ENCODE assay signal across 32 mouse cellular contexts in the genomic region with DNA sequence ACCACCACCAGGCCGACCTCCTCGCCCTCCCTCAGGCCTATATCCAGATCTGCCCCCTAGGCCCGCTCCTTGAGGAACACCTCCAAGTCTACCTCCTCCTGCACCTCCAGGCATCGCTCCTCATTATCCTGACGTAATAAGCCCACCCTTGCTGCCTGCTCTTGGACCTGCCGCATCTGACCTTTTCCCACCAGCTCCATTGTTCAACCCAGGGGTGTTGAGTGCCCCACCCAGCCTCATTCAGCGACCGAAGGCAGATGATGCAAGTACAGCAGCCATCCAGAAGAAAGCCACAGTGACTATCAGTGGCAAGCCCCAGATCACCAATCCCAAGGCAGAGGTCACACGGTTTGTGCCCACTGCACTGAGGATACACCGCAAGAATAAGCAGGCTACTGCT. TPM values are rescaled to one million over a fixed set of nuclear protein-coding genes. Genes with fewer than 3 reads are reported as not detected.
"Had no signal": no experiment of that assay in that cellular context is flagged by ENCODE, and none has a peak within 500 bp of the region (broad histone marks: within the 10 kb centered on the region; RNA-seq: fewer than 3 reads in every experiment).

No protein-coding gene starts in this region.

- H3K27ac ChIP-seq: gastrocnemius, adult 2 months; heart, adult 2 months; heart, embryonic 13.5 days; heart, embryonic 15.5 days; hindbrain, embryonic 13.5 days; hindbrain, embryonic 15.5 days; hindbrain, postnatal 0 days; layer of hippocampus, adult 2 months; left cerebral cortex, adult 2 months; limb, embryonic 13.5 days; limb, embryonic 15.5 days had no signal

- DNase-seq: gastrocnemius, adult 2 months; gastrocnemius, postnatal 10 days; gastrocnemius, postnatal 25 days; heart, adult 11 months; heart, adult 2 months; heart, postnatal 14 days; heart, postnatal 36 days; kidney, adult 18-20 months; kidney, adult 8-10 months; kidney, postnatal 10 days; kidney, postnatal 25 days; kidney, postnatal 4 days had no signal

- H3K36me3 ChIP-seq: heart, embryonic 13.5 days; heart, embryonic 15.5 days; hindbrain, embryonic 13.5 days; hindbrain, embryonic 15.5 days; limb, embryonic 13.5 days; limb, embryonic 15.5 days had no signal

- H3K4me1 ChIP-seq: heart, embryonic 13.5 days; heart, embryonic 15.5 days; hindbrain, embryonic 13.5 days; hindbrain, embryonic 15.5 days; limb, embryonic 13.5 days; limb, embryonic 15.5 days had no signal

- H3K4me3 ChIP-seq: gastrocnemius, adult 2 months; heart, adult 2 months; heart, embryonic 13.5 days; heart, embryonic 15.5 days; hindbrain, embryonic 13.5 days; hindbrain, embryonic 15.5 days; layer of hippocampus, adult 2 months; left cerebral cortex, adult 2 months; limb, embryonic 13.5 days; limb, embryonic 15.5 days had no signal

- H3K27me3 ChIP-seq: heart, embryonic 13.5 days; heart, embryonic 15.5 days; hindbrain, embryonic 13.5 days; hindbrain, embryonic 15.5 days; limb, embryonic 13.5 days; limb, embryonic 15.5 days had no signal

- H3K4me2 ChIP-seq: heart, embryonic 11.5 days; heart, embryonic 13.5 days; heart, embryonic 15.5 days; hindbrain, embryonic 13.5 days; hindbrain, embryonic 15.5 days; limb, embryonic 13.5 days; limb, embryonic 15.5 days had no signal

- H3K9ac ChIP-seq: heart, embryonic 13.5 days; heart, embryonic 15.5 days; hindbrain, embryonic 13.5 days; hindbrain, embryonic 15.5 days; limb, embryonic 13.5 days; limb, embryonic 15.5 days had no signal

- ATAC-seq: hindbrain, postnatal 0 days; intestine, postnatal 0 days had no signal

- H3K9me3 ChIP-seq: heart, embryonic 13.5 days; heart, embryonic 15.5 days; hindbrain, embryonic 13.5 days; hindbrain, embryonic 15.5 days; limb, embryonic 13.5 days; limb, embryonic 15.5 days had no signal

RNA-seq across cellular contexts. Expression of a gene that starts 31.5 kb away (rescaled TPM):
- total RNA-seq: gastrocnemius, adult 2 months; gastrocnemius, postnatal 10 days; gastrocnemius, postnatal 25 days; gastrocnemius, postnatal 4 days; heart, adult 2 months; heart, postnatal 14 days; heart, postnatal 36 days; hematopoietic stem cell, adult 5-6 weeks; layer of hippocampus, adult 2 months; layer of hippocampus, postnatal 10 days; layer of hippocampus, postnatal 25 days; left cerebral cortex, adult 2 months; left cerebral cortex, postnatal 14 days; left cerebral cortex, postnatal 36 days; liver, adult 2 months had no signal
- polyA plus RNA-seq: frontal cortex, adult 2 months; heart, adult 2 months; heart, postnatal 0 days; hindbrain, embryonic 15.5 days; intestine, postnatal 0 days; limb, embryonic 15.5 days; liver, adult 2 months had no signal
